Mouse (Mus musculus) stomach, embryonic 14.5 days (tissue): Measurements from ENCODE around the gene Tmem235. TPM values are rescaled to one million over a fixed set of nuclear protein-coding genes. Genes with fewer than 3 reads are reported as not detected.

Experiments
- polyA plus RNA-seq: library from polyadenylated mRNA; unstranded; fragments of >200 nt; fragmentation: Nextera tagmentation; extraction: Ambion mirVana; gene quantifications from 2 replicates; pipeline ENCODE4 v1.2.1, GENCODE M21; 2014

Tmem235 gene
- polyA plus RNA-seq, 1 experiment from 2014 or later: not detected

Other genes with a start within 250 kb of the Tmem235 start
- 15.5 TPM in 2 replicates for gene Tnrc6c, start 206.5 kb upstream of the Tmem235 start, polyA plus RNA-seq
- 1.7 and 3.1 TPM in 2 replicates for gene Tmc8, start 78.7 kb upstream of the Tmem235 start, polyA plus RNA-seq
- gene Tmc6, start 78.6 kb upstream of the Tmem235 start, polyA plus RNA-seq: 23.0 and 24.3 TPM in 2 replicates
- 0.23 TPM in 1 of 2 replicates, not detected in the other for gene 6030468B19Rik, start 63.1 kb upstream of the Tmem235 start, polyA plus RNA-seq
- gene Gm20708, start 51.1 kb upstream of the Tmem235 start, polyA plus RNA-seq: 1.1 TPM in 1 of 2 replicates, not detected in the other
- gene Syngr2, start 51.1 kb upstream of the Tmem235 start, polyA plus RNA-seq: 101 and 115 TPM in 2 replicates
- 6.4 and 7.1 TPM in 2 replicates for gene Afmid, start 34.8 kb upstream of the Tmem235 start, polyA plus RNA-seq
- gene Tk1, start 34.7 kb upstream of the Tmem235 start, polyA plus RNA-seq: 133 and 149 TPM in 2 replicates
- 287 and 307 TPM in 2 replicates for gene Birc5, start 11.5 kb upstream of the Tmem235 start, polyA plus RNA-seq
- 5.8 and 6.4 TPM in 2 replicates for gene Tha1, start 12.7 kb downstream of the Tmem235 start, polyA plus RNA-seq
- gene Socs3, start 109.3 kb downstream of the Tmem235 start, polyA plus RNA-seq: 9.2 and 11.5 TPM in 2 replicates
- 30.6 and 30.8 TPM in 2 replicates for gene Pgs1, start 125.5 kb downstream of the Tmem235 start, polyA plus RNA-seq